Mouse (Mus musculus): ENCODE results near the gene Neo1. TPM values are rescaled to one million over a fixed set of nuclear protein-coding genes. Genes with fewer than 3 reads are reported as not detected.
"Not testable (repeated sequence)": the region's sequence is repeated elsewhere in the genome, so short reads cannot be mapped to it uniquely, and the experiment has no call there.

The Neo1 gene
- polyA plus RNA-seq, 1 experiment = 16.3 TPM

- WGBS = 26% methylated on average over 3 of the region's 3 CpGs
Measured at GRCm38 (mm10) chr9:59016060-59016719, 20.1 kb downstream of the Neo1 start.

GRCm38 (mm10) chr9:59013365-59013764, 22.9 kb downstream of the Neo1 start:
- 2% methylated on average over 2 of the region's 2 CpGs for WGBS
- DNase-seq (ENCODE audit: low read depth, low spot score) = no peak

More at GRCm38 (mm10) chr9:59016060-59016719, 20.1 kb downstream of the Neo1 start:
- DNase-seq (ENCODE audit: low read depth, low spot score) = no peak

- WGBS = 27% methylated on average over 5 of the region's 5 CpGs
- no peak for DNase-seq (ENCODE audit: low read depth, low spot score)
Measured at GRCm38 (mm10) chr9:58989255-58989928, 46.8 kb downstream of the Neo1 start.

- DNase-seq (ENCODE audit: low read depth, low spot score) = no peak
- 71% methylated on average over 15 of the region's 15 CpGs for WGBS
Measured at GRCm38 (mm10) chr9:58979034-58979433, 57.2 kb downstream of the Neo1 start.

- DNase-seq (ENCODE audit: low read depth, low spot score) = not testable (repeated sequence)
- 92% methylated on average over 2 of the region's 2 CpGs for whole genome bisulfite sequencing
Measured at GRCm38 (mm10) chr9:58971154-58971553, 65.1 kb downstream of the Neo1 start.

GRCm38 (mm10) chr9:58967371-58967770, 68.9 kb downstream of the Neo1 start:
- WGBS = 71% methylated on average over 2 of the region's 2 CpGs
- no peak for DNase-seq (ENCODE audit: low read depth, low spot score)

GRCm38 (mm10) chr9:58955507-58955906, 80.7 kb downstream of the Neo1 start:
- 47% methylated on average over 3 of the region's 3 CpGs for WGBS
- DNase-seq (ENCODE audit: low read depth, low spot score) = no peak

- 100% methylated on average over 1 of the region's 1 CpGs for WGBS
- not testable (repeated sequence) for DNase-seq (ENCODE audit: low read depth, low spot score)
Measured at GRCm38 (mm10) chr9:58945910-58946309, 90.3 kb downstream of the Neo1 start.

- 29% methylated on average over 2 of the region's 2 CpGs for WGBS
- DNase-seq (ENCODE audit: low read depth, low spot score) = no peak
Measured at GRCm38 (mm10) chr9:58934776-58935175, 101.5 kb downstream of the Neo1 start.

GRCm38 (mm10) chr9:58928103-58928502, 108.1 kb downstream of the Neo1 start:
- 23% methylated on average over 1 of the region's 1 CpGs for WGBS
- peak; percentile 32 for DNase-seq (ENCODE audit: low read depth, low spot score)

- peak; percentile 31 for DNase-seq (ENCODE audit: low read depth, low spot score)
- WGBS = 69% methylated on average over 6 of the region's 6 CpGs
Measured at GRCm38 (mm10) chr9:58902869-58903585, 133.2 kb downstream of the Neo1 start.

GRCm38 (mm10) chr9:58899602-58900001, 136.6 kb downstream of the Neo1 start:
- DNase-seq (ENCODE audit: low read depth, low spot score) = no peak

- no peak for DNase-seq (ENCODE audit: low read depth, low spot score)
- WGBS = 72% methylated on average over 6 of the region's 6 CpGs
Measured at GRCm38 (mm10) chr9:58891840-58892640, 144.2 kb downstream of the Neo1 start.

- 94% methylated on average over 8 of the region's 8 CpGs for WGBS
- DNase-seq (ENCODE audit: low read depth, low spot score) = no peak
Measured at GRCm38 (mm10) chr9:58890893-58891292, 145.3 kb downstream of the Neo1 start.

GRCm38 (mm10) chr9:58889782-58890448, 146.3 kb downstream of the Neo1 start:
- 78% methylated on average over 12 of the region's 12 CpGs for whole genome bisulfite sequencing

GRCm38 (mm10) chr9:58882686-58883085, 153.6 kb downstream of the Neo1 start:
- 13% methylated on average over 1 of the region's 1 CpGs for WGBS
- peak; percentile 35 for DNase-seq (ENCODE audit: low read depth, low spot score)

More at GRCm38 (mm10) chr9:58889782-58890448, 146.3 kb downstream of the Neo1 start:
- no peak for DNase-seq (ENCODE audit: low read depth, low spot score)

GRCm38 (mm10) chr9:58879836-58880235, 156.4 kb downstream of the Neo1 start:
- no peak for DNase-seq (ENCODE audit: low read depth, low spot score)
- 89% methylated on average over 1 of the region's 1 CpGs for WGBS

GRCm38 (mm10) chr9:58876946-58877625, 159.2 kb downstream of the Neo1 start:
- WGBS = 92% methylated on average over 6 of the region's 6 CpGs
- no peak for DNase-seq (ENCODE audit: low read depth, low spot score)

GRCm38 (mm10) chr9:58875439-58875838, 160.8 kb downstream of the Neo1 start:
- 91% methylated on average over 6 of the region's 6 CpGs for WGBS
- no peak for DNase-seq (ENCODE audit: low read depth, low spot score)
